Mouse (Mus musculus): ENCODE data around the gene Hmcn1. TPM values are rescaled to one million over a fixed set of nuclear protein-coding genes. Genes with fewer than 3 reads are reported as not detected.

Hmcn1 gene
- total and polyA plus RNA-seq, 2 experiments = 1.0 to 2.7 TPM

- DNase-seq (ENCODE audit: extremely low read depth, low read depth, low spot score) = no peak
- no peaks in the 10 kb centered on the region for H3K4me1 ChIP-seq (ENCODE audit: control insufficient read depth, insufficient read depth, low read length)
- no peaks in the 10 kb centered on the region for H3K27me3 ChIP-seq (ENCODE audit: control insufficient read depth, insufficient read depth, low read length)
- H3K79me2 ChIP-seq (ENCODE audit: control insufficient read depth, insufficient read depth, low read length) = no peaks in the 10 kb centered on the region
- no peak overlapping the region for H3K9ac ChIP-seq (ENCODE audit: low read depth, low read length)
- no peak for TF ChIP-seq POLR2A (IDR thresholded peaks at IDR 0.05; ENCODE audit: extremely low read depth, insufficient read depth, low read length)
- no peak for TF ChIP-seq CTCF (IDR thresholded peaks at IDR 0.05; ENCODE audit: low read depth, low read length)
- H3K27ac ChIP-seq (replicated peaks; ENCODE audit: insufficient read depth, low read depth, low read length) = no peak overlapping the region
- no peak overlapping the region for H3K4me3 ChIP-seq (ENCODE audit: insufficient read depth, low read depth, low read length)
- no peaks in the 10 kb centered on the region for H3K36me3 ChIP-seq (ENCODE audit: control insufficient read depth, insufficient read depth, low read length)
Measured at GRCm38 (mm10) chr1:150587410-150587809, 405.8 kb downstream of the Hmcn1 start.

- no peaks in the 10 kb centered on the region for H3K36me3 ChIP-seq (ENCODE audit: control insufficient read depth, insufficient read depth, low read length)
- TF ChIP-seq POLR2A (IDR thresholded peaks at IDR 0.05; ENCODE audit: extremely low read depth, insufficient read depth, low read length) = no peak
- TF ChIP-seq CTCF (IDR thresholded peaks at IDR 0.05; ENCODE audit: low read depth, low read length) = no peak
- DNase-seq (ENCODE audit: extremely low read depth, low read depth, low spot score) = no peak
- H3K9ac ChIP-seq (ENCODE audit: low read depth, low read length) = no peak overlapping the region
- H3K27ac ChIP-seq (replicated peaks; ENCODE audit: insufficient read depth, low read depth, low read length) = no peak overlapping the region
- no peak overlapping the region for H3K4me3 ChIP-seq (ENCODE audit: insufficient read depth, low read depth, low read length)
- H3K4me1 ChIP-seq (ENCODE audit: control insufficient read depth, insufficient read depth, low read length) = no peaks in the 10 kb centered on the region
- H3K79me2 ChIP-seq (ENCODE audit: control insufficient read depth, insufficient read depth, low read length) = no peaks in the 10 kb centered on the region
- H3K27me3 ChIP-seq (ENCODE audit: control insufficient read depth, insufficient read depth, low read length) = no peaks in the 10 kb centered on the region
- WGBS = 33% methylated on average over 2 of the region's 2 CpGs
Measured at GRCm38 (mm10) chr1:150584477-150584876, 408.8 kb downstream of the Hmcn1 start.

GRCm38 (mm10) chr1:150583734-150584133 lies 409.5 kb downstream of the Hmcn1 start:
- Histone ChIP-seq H3K27ac (replicated peaks; ENCODE audit: insufficient read depth, low read depth, low read length) (no peak overlapping the region), H3K9ac (ENCODE audit: low read depth, low read length) (no peak overlapping the region), H3K27me3 (ENCODE audit: control insufficient read depth, insufficient read depth, low read length) (no peaks in the 10 kb centered on the region), H3K4me1 (ENCODE audit: control insufficient read depth, insufficient read depth, low read length) (no peaks in the 10 kb centered on the region), H3K79me2 (ENCODE audit: control insufficient read depth, insufficient read depth, low read length) (no peaks in the 10 kb centered on the region), H3K4me3 (ENCODE audit: insufficient read depth, low read depth, low read length) (no peak overlapping the region), H3K36me3 (ENCODE audit: control insufficient read depth, insufficient read depth, low read length) (no peaks in the 10 kb centered on the region)
- TF ChIP-seq POLR2A (IDR thresholded peaks at IDR 0.05; ENCODE audit: extremely low read depth, insufficient read depth, low read length) (no peak), CTCF (IDR thresholded peaks at IDR 0.05; ENCODE audit: low read depth, low read length) (no peak)
- WGBS = 73% methylated on average over 8 of the region's 8 CpGs
- no peak for DNase-seq (ENCODE audit: extremely low read depth, low read depth, low spot score)

GRCm38 (mm10) chr1:150580561-150580960 lies 412.7 kb downstream of the Hmcn1 start:
- H3K4me1 ChIP-seq (ENCODE audit: control insufficient read depth, insufficient read depth, low read length) = no peaks in the 10 kb centered on the region
- no peaks in the 10 kb centered on the region for H3K27me3 ChIP-seq (ENCODE audit: control insufficient read depth, insufficient read depth, low read length)
- no peak overlapping the region for H3K9ac ChIP-seq (ENCODE audit: low read depth, low read length)
- no peaks in the 10 kb centered on the region for H3K36me3 ChIP-seq (ENCODE audit: control insufficient read depth, insufficient read depth, low read length)
- no peaks in the 10 kb centered on the region for H3K79me2 ChIP-seq (ENCODE audit: control insufficient read depth, insufficient read depth, low read length)
- no peak for TF ChIP-seq CTCF (IDR thresholded peaks at IDR 0.05; ENCODE audit: low read depth, low read length)
- no peak for TF ChIP-seq POLR2A (IDR thresholded peaks at IDR 0.05; ENCODE audit: extremely low read depth, insufficient read depth, low read length)
- no peak overlapping the region for H3K4me3 ChIP-seq (ENCODE audit: insufficient read depth, low read depth, low read length)
- DNase-seq (ENCODE audit: extremely low read depth, low read depth, low spot score) = no peak
- 87% methylated on average over 7 of the region's 7 CpGs for WGBS
- H3K27ac ChIP-seq (replicated peaks; ENCODE audit: insufficient read depth, low read depth, low read length) = no peak overlapping the region

GRCm38 (mm10) chr1:150573407-150573806 lies 419.8 kb downstream of the Hmcn1 start:
- H3K79me2 ChIP-seq (ENCODE audit: control insufficient read depth, insufficient read depth, low read length) = no peaks in the 10 kb centered on the region
- 90% methylated on average over 8 of the region's 8 CpGs for WGBS
- no peak overlapping the region for H3K4me3 ChIP-seq (ENCODE audit: insufficient read depth, low read depth, low read length)
- H3K9ac ChIP-seq (ENCODE audit: low read depth, low read length) = no peak overlapping the region
- no peak for DNase-seq (ENCODE audit: extremely low read depth, low read depth, low spot score)
- no peaks in the 10 kb centered on the region for H3K36me3 ChIP-seq (ENCODE audit: control insufficient read depth, insufficient read depth, low read length)
- TF ChIP-seq POLR2A (IDR thresholded peaks at IDR 0.05; ENCODE audit: extremely low read depth, insufficient read depth, low read length) (no peak), CTCF (IDR thresholded peaks at IDR 0.05; ENCODE audit: low read depth, low read length) (no peak)
- H3K27ac ChIP-seq (replicated peaks; ENCODE audit: insufficient read depth, low read depth, low read length) = no peak overlapping the region
- H3K27me3 ChIP-seq (ENCODE audit: control insufficient read depth, insufficient read depth, low read length) = no peaks in the 10 kb centered on the region
- H3K4me1 ChIP-seq (ENCODE audit: control insufficient read depth, insufficient read depth, low read length) = no peaks in the 10 kb centered on the region

GRCm38 (mm10) chr1:150570562-150571156 lies 422.6 kb downstream of the Hmcn1 start:
- H3K4me1 ChIP-seq (ENCODE audit: control insufficient read depth, insufficient read depth, low read length) = no peaks in the 10 kb centered on the region
- H3K27ac ChIP-seq (replicated peaks; ENCODE audit: insufficient read depth, low read depth, low read length) = no peak overlapping the region
- WGBS = 81% methylated on average over 4 of the region's 4 CpGs
- TF ChIP-seq POLR2A (IDR thresholded peaks at IDR 0.05; ENCODE audit: extremely low read depth, insufficient read depth, low read length) = no peak
- TF ChIP-seq CTCF (IDR thresholded peaks at IDR 0.05; ENCODE audit: low read depth, low read length) = no peak
- no peaks in the 10 kb centered on the region for H3K36me3 ChIP-seq (ENCODE audit: control insufficient read depth, insufficient read depth, low read length)
- H3K79me2 ChIP-seq (ENCODE audit: control insufficient read depth, insufficient read depth, low read length) = no peaks in the 10 kb centered on the region
- no peak overlapping the region for H3K4me3 ChIP-seq (ENCODE audit: insufficient read depth, low read depth, low read length)
- H3K9ac ChIP-seq (ENCODE audit: low read depth, low read length) = no peak overlapping the region
- no peak for DNase-seq (ENCODE audit: extremely low read depth, low read depth, low spot score)
- H3K27me3 ChIP-seq (ENCODE audit: control insufficient read depth, insufficient read depth, low read length) = no peaks in the 10 kb centered on the region
